Mouse (Mus musculus) embryonic facial prominence, embryonic 11.5 days (tissue): ENCODE results near the gene Got1. TPM values are rescaled to one million over a fixed set of nuclear protein-coding genes. Genes with fewer than 3 reads are reported as not detected.

Experiments
- polyA plus RNA-seq: library from polyadenylated mRNA; unstranded; fragments of >200 nt; fragmentation: Nextera tagmentation; extraction: Ambion mirVana; gene quantifications from 2 replicates; pipeline ENCODE4 v1.2.1, GENCODE M21; 2014

Gene Got1
- polyA plus RNA-seq, 1 experiment from 2014 or later: 46.3 TPM

Other genes with a start within 250 kb of the Got1 start
- gene Hpse2, start 136.2 kb downstream of the Got1 start, polyA plus RNA-seq: 6.6 and 7.8 TPM in 2 replicates
- gene Cnnm1, start 84.2 kb downstream of the Got1 start, polyA plus RNA-seq: 0.48 and 0.54 TPM in 2 replicates
- 2.0 and 2.7 TPM in 2 replicates for gene Nkx2-3, start 87.7 kb upstream of the Got1 start, polyA plus RNA-seq
- 9.2 and 9.7 TPM in 2 replicates for gene Slc25a28, start 150.3 kb upstream of the Got1 start, polyA plus RNA-seq
- 9.6 and 11.4 TPM in 2 replicates for gene Entpd7, start 165.1 kb upstream of the Got1 start, polyA plus RNA-seq
- 15.0 and 15.3 TPM in 2 replicates for gene Cutc, start 228.4 kb upstream of the Got1 start, polyA plus RNA-seq
- 7.2 and 7.3 TPM in 2 replicates for gene Cox15, start 228.4 kb upstream of the Got1 start, polyA plus RNA-seq